Mouse (Mus musculus) CD8-positive naive resting alpha-beta T cell, adult 57 days (primary cell): Measurements from ENCODE around the gene Erbb4. TPM values are rescaled to one million over a fixed set of nuclear protein-coding genes. Genes with fewer than 3 reads are reported as not detected.

Experiments used
- total RNA-seq: library from RNA; stranded (reverse); gene quantifications from one replicate; pipeline ENCODE4 v1.2.4, GENCODE M21; 2023

Gene Erbb4
- total RNA-seq, result not detected

GRCm38 (mm10) chr1:69107485-69108158, at the start of gene Erbb4:
Gene Erbb4, minus strand, starts transcription at chr1:69108059.

